Mouse (Mus musculus) c-Kit-positive CD71-positive TER-119-positive erythroid progenitor cells, embryonic 14.5 days (primary cell): ENCODE data around the gene Fank1.
A peak's percentile ranks its signal among the peaks of the same experiment; 100 is the strongest.
"Not testable (repeated sequence)": the region's sequence is repeated elsewhere in the genome, so short reads cannot be mapped to it uniquely, and the experiment has no call there.

Experiments
- DNase-seq: peaks from one replicate; pipeline ENCODE4 v3.0.0-alpha.2; 2013; ENCODE audit warnings: low spot score

Fank1 gene

GRCm38 (mm10) chr7:133829579-133829978, 52.9 kb downstream of the Fank1 start:
- no peak for DNase-seq

GRCm38 (mm10) chr7:133839546-133839945, 62.9 kb downstream of the Fank1 start:
- no peak for DNase-seq

GRCm38 (mm10) chr7:133842079-133842478, 65.4 kb downstream of the Fank1 start:
- no peak for DNase-seq

GRCm38 (mm10) chr7:133847175-133847574, 70.5 kb downstream of the Fank1 start:
- no peak for DNase-seq

- no peak for DNase-seq
These were observed 71.5 kb downstream of the Fank1 start for GRCm38 (mm10) chr7:133848180-133848579.

GRCm38 (mm10) chr7:133850735-133851134, 74.1 kb downstream of the Fank1 start:
- DNase-seq: peak; percentile 4

- DNase-seq: peak; percentile 45
These were observed 79.6 kb downstream of the Fank1 start for GRCm38 (mm10) chr7:133856278-133856677.

GRCm38 (mm10) chr7:133858506-133858905, 81.8 kb downstream of the Fank1 start:
- no peak for DNase-seq

GRCm38 (mm10) chr7:133859548-133859947, 82.9 kb downstream of the Fank1 start:
- no peak for DNase-seq

- DNase-seq: no peak
These were observed 85.6 kb downstream of the Fank1 start for GRCm38 (mm10) chr7:133862233-133862632.

GRCm38 (mm10) chr7:133862723-133863122, 86.1 kb downstream of the Fank1 start:
- no peak for DNase-seq

GRCm38 (mm10) chr7:133863151-133863550, 86.5 kb downstream of the Fank1 start:
- DNase-seq: no peak

GRCm38 (mm10) chr7:133863684-133864083, 87.0 kb downstream of the Fank1 start:
- DNase-seq: no peak

GRCm38 (mm10) chr7:133870265-133870664, 93.6 kb downstream of the Fank1 start:
- no peak for DNase-seq

- no peak for DNase-seq
These were observed 96.0 kb downstream of the Fank1 start for GRCm38 (mm10) chr7:133872701-133873100.

- DNase-seq: no peak
These were observed 99.5 kb downstream of the Fank1 start for GRCm38 (mm10) chr7:133876139-133876538.

- no peak for DNase-seq
These were observed 100.1 kb downstream of the Fank1 start for GRCm38 (mm10) chr7:133876646-133877342.

GRCm38 (mm10) chr7:133879761-133880160, 103.1 kb downstream of the Fank1 start:
- no peak for DNase-seq

GRCm38 (mm10) chr7:133884759-133885431, 108.2 kb downstream of the Fank1 start:
- not testable (repeated sequence) for DNase-seq

- no peak for DNase-seq
These were observed 112.6 kb downstream of the Fank1 start for GRCm38 (mm10) chr7:133888926-133889920.

GRCm38 (mm10) chr7:133889986-133890385, 113.3 kb downstream of the Fank1 start:
- no peak for DNase-seq

- no peak for DNase-seq
These were observed 114.6 kb downstream of the Fank1 start for GRCm38 (mm10) chr7:133891298-133891697.
